Mouse (Mus musculus) liver, embryonic 14.5 days (tissue): ENCODE data around the gene Lnpep. TPM values are rescaled to one million over a fixed set of nuclear protein-coding genes. Genes with fewer than 3 reads are reported as not detected.

Experiments
- ATAC-seq: fragments of 200-750 bp; cut with Nextera tagmentation; 2 replicates; pipeline ENCODE4 v1.8.0; 2017; ENCODE audit warnings: moderate number of reproducible peaks, mild to moderate bottlenecking, moderate library complexity; ENCODE audit not compliant: insufficient read depth
- DNase-seq, 3 experiments: peaks; one replicate each; pipeline ENCODE4 v3.0.0-alpha.2; 2012 to 2013; ENCODE audit warnings: low read depth in 3 of 3, low spot score in 3 of 3
- H3K27ac ChIP-seq: fragments of 300-500 bp; sonication (generic); 2 replicates; pipeline ENCODE4 v1.5.1; 2014; ENCODE audit warnings: moderate library complexity, mild to moderate bottlenecking, control low read depth, inconsistent platforms
- H3K27me3 ChIP-seq: fragments of 300-500 bp; sonication (generic); 2 replicates; pipeline ENCODE4 v1.6.1; 2014; ENCODE audit warnings: mild to moderate bottlenecking, low read length, moderate library complexity; ENCODE audit not compliant: control insufficient read depth, insufficient read depth
- H3K36me3 ChIP-seq: fragments of 300-500 bp; sonication (generic); replicated peaks from 2 replicates; pipeline ENCODE4 v1.6.1; 2014; ENCODE audit warnings: low read depth; ENCODE audit not compliant: control insufficient read depth, insufficient read depth
- H3K4me1 ChIP-seq, 2 experiments: fragments of 200-500 bp in 1 of 2; fragments of 300-500 bp in 1 of 2; sonication (generic) in 1 of 2; replicated peaks; 2 replicates each; pipeline ENCODE4 v1.6.1; 2012 to 2014; ENCODE audit warnings: antibody characterized with exemption in 1 of 2, inconsistent platforms in 1 of 2, low read length in 1 of 2; ENCODE audit not compliant: control insufficient read depth in 2 of 2, insufficient read depth in 2 of 2
- H3K4me2 ChIP-seq: fragments of 300-500 bp; sonication (generic); 2 replicates; pipeline ENCODE4 v1.6.1; 2014; ENCODE audit warnings: low read depth, mild to moderate bottlenecking, control low read depth, moderate library complexity
- H3K4me3 ChIP-seq, 2 experiments: fragments of 200-500 bp in 1 of 2; fragments of 300-500 bp in 1 of 2; sonication (generic) in 1 of 2; 2 replicates each; pipeline ENCODE4 v1.5.1; 2012 to 2014; ENCODE audit warnings: low read depth in 2 of 2, low read length in 2 of 2, mild to moderate bottlenecking in 2 of 2, control low read depth in 1 of 2, inconsistent platforms in 1 of 2, moderate library complexity in 1 of 2; ENCODE audit not compliant: insufficient read depth in 1 of 2
- H3K9ac ChIP-seq: fragments of 300-500 bp; sonication (generic); replicated peaks from 2 replicates; pipeline ENCODE4 v1.6.1; 2014; ENCODE audit warnings: mild to moderate bottlenecking, control low read depth, moderate library complexity
- H3K9me3 ChIP-seq: fragments of 300-500 bp; sonication (generic); 2 replicates; pipeline ENCODE4 v1.6.1; 2016; ENCODE audit warnings: low read length, mixed read lengths; ENCODE audit not compliant: control insufficient read depth
- CTCF ChIP-seq: IDR thresholded peaks from 2 replicates; pipeline ENCODE4 v1.5.1; 2016; ENCODE audit warnings: antibody characterized with exemption, low read depth, control low read depth
- EP300 ChIP-seq: IDR thresholded peaks from 2 replicates; pipeline ENCODE4 v1.6.1; 2016; ENCODE audit warnings: antibody characterized with exemption, low read depth
- WGBS: fragments of 180-500 bp; shearing (Covaris S2); extraction: QIAGEN DNeasy Blood & Tissue Kit; methylation state at CpG from one replicate; pipeline ENCODE4 v1.1.7; 2014; ENCODE audit not compliant: insufficient replicate concordance; 5-methylcytosine and 5-hydroxymethylcytosine counted together
- polyA plus RNA-seq, 2 experiments: library from polyadenylated mRNA; depleted of rRNA in 1 of 2; stranded (reverse) in 1 of 2; unstranded in 1 of 2; fragments of >200 nt; fragmentation: Nextera tagmentation in 1 of 2; extraction: Ambion mirVana in 1 of 2; gene quantifications; 2 replicates each; pipeline versions ENCODE4 v1.2.1 to v1.2.3; 2012 to 2014

The Lnpep gene
- polyA plus RNA-seq, 2 experiments, result 2.1 to 3.5 TPM

- Histone ChIP-seq H3K4me1 (peaks cover 0 to 11% of the 10 kb centered on the region in 2 experiments; a peak in 2 of 4 replicates), H3K36me3 (no peaks in the 10 kb centered on the region), H3K27me3 (no peaks in the 10 kb centered on the region), H3K9me3 (no peaks in the 10 kb centered on the region), H3K9ac (no peak overlapping the region), H3K4me3 (no peak overlapping the region), H3K27ac (no peak overlapping the region), H3K4me2 (no peak overlapping the region)
- no peak for TF ChIP-seq CTCF
- TF ChIP-seq EP300, result no peak
- ATAC-seq (no peak), DNase-seq (no peak)
- 64% methylated on average over 2 of the region's 2 CpGs for WGBS
Observed at GRCm38 (mm10) chr17:17612336-17612735, 12.5 kb downstream of the Lnpep start.

DNA sequence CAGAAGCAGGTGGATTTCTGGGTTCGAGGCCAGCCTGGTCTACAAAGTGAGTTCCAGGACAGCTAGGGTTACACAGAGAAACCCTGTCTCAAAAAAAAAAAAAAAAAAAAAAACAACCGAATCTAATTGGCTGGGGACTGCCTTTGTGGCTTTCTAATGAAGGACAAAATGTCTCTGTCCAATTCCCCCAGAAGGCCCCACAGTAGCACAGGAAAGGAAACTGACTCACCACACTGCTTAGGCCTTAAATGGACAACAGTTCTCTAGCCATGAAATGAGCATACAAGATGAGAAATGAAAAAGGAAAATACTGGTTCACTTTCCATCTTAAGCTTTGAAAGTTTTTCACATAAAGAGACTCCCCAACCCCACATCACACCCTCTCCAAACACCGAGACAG, 15.3 kb downstream of the Lnpep start:
- TF ChIP-seq CTCF, result no peak
- no peak for TF ChIP-seq EP300
- DNase-seq (no peak), ATAC-seq (no peak)
- Histone ChIP-seq H3K4me2 (no peak overlapping the region), H3K36me3 (no peaks in the 10 kb centered on the region), H3K9ac (no peak overlapping the region), H3K27me3 (no peaks in the 10 kb centered on the region), H3K27ac (no peak overlapping the region), H3K4me1 (peaks cover 0 to 7% of the 10 kb centered on the region in 2 experiments; a peak in 2 of 4 replicates), H3K4me3 (no peak overlapping the region), H3K9me3 (no peaks in the 10 kb centered on the region)
- WGBS, result 28% methylated on average over 3 of the region's 3 CpGs

GRCm38 (mm10) chr17:17608416-17608988, 16.3 kb downstream of the Lnpep start:
- 43% methylated on average over 5 of the region's 5 CpGs for WGBS
- H3K36me3 ChIP-seq, result no peaks in the 10 kb centered on the region
- no peak overlapping the region for H3K4me3 ChIP-seq
- peaks cover 0 to 7% of the 10 kb centered on the region in 2 experiments; a peak in 2 of 4 replicates for H3K4me1 ChIP-seq
- ATAC-seq, result no peak
- H3K27me3 ChIP-seq, result no peaks in the 10 kb centered on the region
- H3K9ac ChIP-seq, result no peak overlapping the region
- H3K27ac ChIP-seq, result no peak overlapping the region
- no peak for DNase-seq
- no peak overlapping the region for H3K4me2 ChIP-seq
- H3K9me3 ChIP-seq, result no peaks in the 10 kb centered on the region
- TF ChIP-seq CTCF, result no peak
- TF ChIP-seq EP300, result no peak

GRCm38 (mm10) chr17:17604554-17604953, 20.3 kb downstream of the Lnpep start:
- H3K4me3 ChIP-seq, result no peak overlapping the region
- no peak overlapping the region for H3K4me2 ChIP-seq
- H3K9ac ChIP-seq, result no peak overlapping the region
- H3K9me3 ChIP-seq, result no peaks in the 10 kb centered on the region
- H3K4me1 ChIP-seq, result peaks cover 3 to 5% of the 10 kb centered on the region in 2 experiments; a peak in 3 of 4 replicates
- no peak overlapping the region for H3K27ac ChIP-seq
- no peaks in the 10 kb centered on the region for H3K36me3 ChIP-seq
- DNase-seq (no peak), ATAC-seq (no peak)
- 60% methylated on average over 2 of the region's 2 CpGs for WGBS
- TF ChIP-seq EP300 (no peak), CTCF (no peak)
- H3K27me3 ChIP-seq, result no peaks in the 10 kb centered on the region

GRCm38 (mm10) chr17:17603609-17604008, 21.2 kb downstream of the Lnpep start:
- H3K27ac ChIP-seq, result no peak overlapping the region
- no peak overlapping the region for H3K4me2 ChIP-seq
- no peak overlapping the region for H3K4me3 ChIP-seq
- H3K9me3 ChIP-seq, result no peaks in the 10 kb centered on the region
- H3K9ac ChIP-seq, result no peak overlapping the region
- no peaks in the 10 kb centered on the region for H3K36me3 ChIP-seq
- TF ChIP-seq EP300, result no peak
- TF ChIP-seq CTCF, result no peak
- 78% methylated on average over 3 of the region's 3 CpGs for WGBS
- no peaks in the 10 kb centered on the region for H3K27me3 ChIP-seq
- DNase-seq (no peak), ATAC-seq (no peak)
- peaks cover 3 to 5% of the 10 kb centered on the region in 2 experiments; a peak in 3 of 4 replicates for H3K4me1 ChIP-seq
